Mouse (Mus musculus): ENCODE measurements around the gene Plekhg3. TPM values are rescaled to one million over a fixed set of nuclear protein-coding genes. Genes with fewer than 3 reads are reported as not detected.

The Plekhg3 gene
- total and polyA plus RNA-seq, 2 experiments: 16.5 to 17.1 TPM

- no peak for TF ChIP-seq POLR2A (IDR thresholded peaks at IDR 0.05; ENCODE audit: extremely low read depth, insufficient read depth, low read length)
- no peak for DNase-seq (ENCODE audit: extremely low read depth, low read depth, low spot score)
- H3K9ac ChIP-seq (ENCODE audit: low read depth, low read length): no peak overlapping the region
- no peaks in the 10 kb centered on the region for H3K36me3 ChIP-seq (ENCODE audit: control insufficient read depth, insufficient read depth, low read length)
- no peaks in the 10 kb centered on the region for H3K79me2 ChIP-seq (ENCODE audit: control insufficient read depth, insufficient read depth, low read length)
- H3K4me1 ChIP-seq (ENCODE audit: control insufficient read depth, insufficient read depth, low read length): peaks cover 2% of the 10 kb centered on the region; the same call in 1 of the 2 replicates
- WGBS: 69% methylated on average over 4 of the region's 4 CpGs
- H3K4me3 ChIP-seq (ENCODE audit: insufficient read depth, low read depth, low read length): no peak overlapping the region
- H3K27me3 ChIP-seq (ENCODE audit: control insufficient read depth, insufficient read depth, low read length): no peaks in the 10 kb centered on the region
- H3K27ac ChIP-seq (replicated peaks; ENCODE audit: insufficient read depth, low read depth, low read length): no peak overlapping the region
These were observed 15.8 kb upstream of the Plekhg3 start for GRCm38 (mm10) chr12:76514842-76515241.

GRCm38 (mm10) chr12:76518000-76518399 is 12.7 kb upstream of the Plekhg3 start:
- Histone ChIP-seq H3K9ac (ENCODE audit: low read depth, low read length) (no peak overlapping the region), H3K27ac (replicated peaks; ENCODE audit: insufficient read depth, low read depth, low read length) (no peak overlapping the region), H3K79me2 (ENCODE audit: control insufficient read depth, insufficient read depth, low read length) (no peaks in the 10 kb centered on the region), H3K4me3 (ENCODE audit: insufficient read depth, low read depth, low read length) (no peak overlapping the region), H3K4me1 (ENCODE audit: control insufficient read depth, insufficient read depth, low read length) (peaks cover 2% of the 10 kb centered on the region; the same call in 1 of the 2 replicates), H3K27me3 (ENCODE audit: control insufficient read depth, insufficient read depth, low read length) (no peaks in the 10 kb centered on the region), H3K36me3 (ENCODE audit: control insufficient read depth, insufficient read depth, low read length) (no peaks in the 10 kb centered on the region)
- peak; percentile 68 for DNase-seq (ENCODE audit: extremely low read depth, low read depth, low spot score)
- TF ChIP-seq POLR2A (IDR thresholded peaks at IDR 0.05; ENCODE audit: extremely low read depth, insufficient read depth, low read length): no peak
- WGBS: 54% methylated on average over 9 of the region's 9 CpGs

- no peaks in the 10 kb centered on the region for H3K27me3 ChIP-seq (ENCODE audit: control insufficient read depth, insufficient read depth, low read length)
- H3K27ac ChIP-seq (replicated peaks; ENCODE audit: insufficient read depth, low read depth, low read length): no peak overlapping the region
- H3K4me1 ChIP-seq (ENCODE audit: control insufficient read depth, insufficient read depth, low read length): peaks cover 2% of the 10 kb centered on the region; the same call in 1 of the 2 replicates
- DNase-seq (ENCODE audit: extremely low read depth, low read depth, low spot score): no peak
- 81% methylated on average over 12 of the region's 12 CpGs for WGBS
- no peaks in the 10 kb centered on the region for H3K79me2 ChIP-seq (ENCODE audit: control insufficient read depth, insufficient read depth, low read length)
- H3K9ac ChIP-seq (ENCODE audit: low read depth, low read length): no peak overlapping the region
- no peaks in the 10 kb centered on the region for H3K36me3 ChIP-seq (ENCODE audit: control insufficient read depth, insufficient read depth, low read length)
- no peak overlapping the region for H3K4me3 ChIP-seq (ENCODE audit: insufficient read depth, low read depth, low read length)
- no peak for TF ChIP-seq CTCF (IDR thresholded peaks at IDR 0.05; ENCODE audit: low read depth, low read length)
- TF ChIP-seq POLR2A (IDR thresholded peaks at IDR 0.05; ENCODE audit: extremely low read depth, insufficient read depth, low read length): no peak
These were observed 11.5 kb upstream of the Plekhg3 start for GRCm38 (mm10) chr12:76518909-76519842.

DNA sequence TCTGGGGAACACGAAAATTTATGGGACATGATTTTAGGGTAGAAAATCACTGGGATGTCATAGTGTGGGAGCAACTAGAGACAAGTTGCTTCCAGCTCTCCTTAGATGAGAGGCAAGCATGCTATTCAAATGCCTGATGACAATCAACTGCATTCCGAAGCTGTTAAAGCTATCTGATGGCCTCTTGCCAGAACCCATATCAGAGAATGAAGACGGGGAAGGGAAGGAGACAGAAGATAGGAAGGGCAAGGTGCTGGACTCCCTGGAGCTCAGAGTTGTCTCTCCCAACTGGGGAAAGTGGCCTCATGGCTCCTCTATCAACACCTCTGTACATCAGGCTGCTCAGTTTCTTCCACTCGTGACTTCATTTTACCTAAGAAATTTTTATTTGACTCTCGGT is 7.0 kb upstream of the Plekhg3 start:
- Histone ChIP-seq H3K79me2 (ENCODE audit: control insufficient read depth, insufficient read depth, low read length) (no peaks in the 10 kb centered on the region), H3K27me3 (ENCODE audit: control insufficient read depth, insufficient read depth, low read length) (no peaks in the 10 kb centered on the region), H3K27ac (replicated peaks; ENCODE audit: insufficient read depth, low read depth, low read length) (no peak overlapping the region), H3K9ac (ENCODE audit: low read depth, low read length) (no peak overlapping the region), H3K36me3 (ENCODE audit: control insufficient read depth, insufficient read depth, low read length) (no peaks in the 10 kb centered on the region), H3K4me1 (ENCODE audit: control insufficient read depth, insufficient read depth, low read length) (no peaks in the 10 kb centered on the region), H3K4me3 (ENCODE audit: insufficient read depth, low read depth, low read length) (no peak overlapping the region)
- WGBS: 78% methylated on average over 5 of the region's 5 CpGs
- DNase-seq (ENCODE audit: extremely low read depth, low read depth, low spot score): no peak
- TF ChIP-seq POLR2A (IDR thresholded peaks at IDR 0.05; ENCODE audit: extremely low read depth, insufficient read depth, low read length) (no peak), CTCF (IDR thresholded peaks at IDR 0.05; ENCODE audit: low read depth, low read length) (no peak)

DNA sequence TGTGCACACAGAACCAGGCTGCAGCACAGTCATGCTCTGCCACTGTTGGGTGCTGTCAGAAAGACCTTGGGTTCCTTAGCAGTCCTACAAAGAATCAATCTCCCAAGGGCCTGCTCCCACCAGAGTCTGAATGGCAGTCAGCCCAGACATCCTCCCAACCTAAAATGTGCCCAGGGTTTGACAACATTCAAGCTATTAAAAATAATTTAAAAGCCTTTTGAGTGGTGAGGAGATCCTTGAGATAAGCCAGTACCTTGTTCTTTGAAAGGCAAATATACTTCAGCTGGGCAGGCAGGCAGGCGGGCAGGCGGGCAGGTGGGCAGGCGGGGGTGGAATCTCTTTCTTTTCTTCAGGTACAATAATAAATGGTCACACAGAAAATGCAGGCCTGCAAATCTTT is 5.8 kb upstream of the Plekhg3 start:
- Histone ChIP-seq H3K27ac (replicated peaks; ENCODE audit: insufficient read depth, low read depth, low read length) (no peak overlapping the region), H3K4me1 (ENCODE audit: control insufficient read depth, insufficient read depth, low read length) (no peaks in the 10 kb centered on the region), H3K36me3 (ENCODE audit: control insufficient read depth, insufficient read depth, low read length) (no peaks in the 10 kb centered on the region), H3K4me3 (ENCODE audit: insufficient read depth, low read depth, low read length) (no peak overlapping the region), H3K9ac (ENCODE audit: low read depth, low read length) (no peak overlapping the region), H3K79me2 (ENCODE audit: control insufficient read depth, insufficient read depth, low read length) (no peaks in the 10 kb centered on the region), H3K27me3 (ENCODE audit: control insufficient read depth, insufficient read depth, low read length) (no peaks in the 10 kb centered on the region)
- DNase-seq (ENCODE audit: extremely low read depth, low read depth, low spot score): no peak
- TF ChIP-seq CTCF (IDR thresholded peaks at IDR 0.05; ENCODE audit: low read depth, low read length) (no peak), POLR2A (IDR thresholded peaks at IDR 0.05; ENCODE audit: extremely low read depth, insufficient read depth, low read length) (no peak)
- whole genome bisulfite sequencing: 100% methylated on average over 3 of the region's 3 CpGs

GRCm38 (mm10) chr12:76527245-76527881 is 3.3 kb upstream of the Plekhg3 start:
- TF ChIP-seq CTCF (IDR thresholded peaks at IDR 0.05; ENCODE audit: low read depth, low read length) (no peak), POLR2A (IDR thresholded peaks at IDR 0.05; ENCODE audit: extremely low read depth, insufficient read depth, low read length) (no peak)
- no peaks in the 10 kb centered on the region for H3K79me2 ChIP-seq (ENCODE audit: control insufficient read depth, insufficient read depth, low read length)
- H3K27me3 ChIP-seq (ENCODE audit: control insufficient read depth, insufficient read depth, low read length): no peaks in the 10 kb centered on the region
- no peak overlapping the region for H3K4me3 ChIP-seq (ENCODE audit: insufficient read depth, low read depth, low read length)
- DNase-seq (ENCODE audit: extremely low read depth, low read depth, low spot score): no peak
- H3K27ac ChIP-seq (replicated peaks; ENCODE audit: insufficient read depth, low read depth, low read length): no peak overlapping the region
- H3K36me3 ChIP-seq (ENCODE audit: control insufficient read depth, insufficient read depth, low read length): no peaks in the 10 kb centered on the region
- WGBS: 73% methylated on average over 9 of the region's 9 CpGs
- no peaks in the 10 kb centered on the region for H3K4me1 ChIP-seq (ENCODE audit: control insufficient read depth, insufficient read depth, low read length)
- no peak overlapping the region for H3K9ac ChIP-seq (ENCODE audit: low read depth, low read length)

Measured in liver, adult 2 months (tissue).